Mouse (Mus musculus): ENCODE data around the gene Arhgap45.

Gene Arhgap45

GRCm38 (mm10) chr10:80016511-80016910 lies at the start of gene Arhgap45:
Gene Arhgap45 (plus strand): TSS chr10:80016653.
- no peak for DNase-seq (ENCODE audit: low spot score in 2 of 2)

- no peak for DNase-seq (ENCODE audit: low spot score in 2 of 2)
These were observed 49.5 kb upstream of the Arhgap45 start for GRCm38 (mm10) chr10:79966886-79967400.

GRCm38 (mm10) chr10:79968181-79968580 lies 48.3 kb upstream of the Arhgap45 start:
- no peak for DNase-seq (ENCODE audit: low spot score in 2 of 2)

GRCm38 (mm10) chr10:79969124-79969568 lies 47.3 kb upstream of the Arhgap45 start:
- DNase-seq (ENCODE audit: low spot score in 2 of 2) = no peak

- DNase-seq (ENCODE audit: low spot score in 2 of 2) = no peak
These were observed 45.9 kb upstream of the Arhgap45 start, which contains the start of gene Grin3b for GRCm38 (mm10) chr10:79970415-79971182. Gene Grin3b (plus strand): TSS chr10:79970715.

GRCm38 (mm10) chr10:79971183-79971497 lies 45.3 kb upstream of the Arhgap45 start:
- DNase-seq (ENCODE audit: low spot score in 2 of 2) = no peak

- no peak for DNase-seq (ENCODE audit: low spot score in 2 of 2)
These were observed 43.6 kb upstream of the Arhgap45 start for GRCm38 (mm10) chr10:79972831-79973230.

- no peak for DNase-seq (ENCODE audit: low spot score in 2 of 2)
These were observed 42.4 kb upstream of the Arhgap45 start for GRCm38 (mm10) chr10:79974087-79974486.

GRCm38 (mm10) chr10:79974668-79975067 lies 41.8 kb upstream of the Arhgap45 start:
- no peak for DNase-seq (ENCODE audit: low spot score in 2 of 2)

GRCm38 (mm10) chr10:79976071-79976721 lies 40.3 kb upstream of the Arhgap45 start:
- no peak for DNase-seq (ENCODE audit: low spot score in 2 of 2)

GRCm38 (mm10) chr10:79976722-79977107 lies 39.7 kb upstream of the Arhgap45 start:
- DNase-seq (ENCODE audit: low spot score in 2 of 2) = no peak

GRCm38 (mm10) chr10:79977324-79977723 lies 39.1 kb upstream of the Arhgap45 start:
- no peak for DNase-seq (ENCODE audit: low spot score in 2 of 2)

- no peak for DNase-seq (ENCODE audit: low spot score in 2 of 2)
These were observed 38.4 kb upstream of the Arhgap45 start for GRCm38 (mm10) chr10:79978061-79978460.

- no peak for DNase-seq (ENCODE audit: low spot score in 2 of 2)
These were observed 36.9 kb upstream of the Arhgap45 start for GRCm38 (mm10) chr10:79979401-79980155.

- DNase-seq (ENCODE audit: low spot score in 2 of 2) = no peak
These were observed 33.2 kb upstream of the Arhgap45 start for GRCm38 (mm10) chr10:79983205-79983604.

GRCm38 (mm10) chr10:79983670-79984069 lies 32.8 kb upstream of the Arhgap45 start:
- peak; percentile 56 to 71 for DNase-seq (ENCODE audit: low spot score in 2 of 2)

- peak; percentile 77 to 79 for DNase-seq (ENCODE audit: low spot score in 2 of 2)
These were observed 32.1 kb upstream of the Arhgap45 start, which contains the start of gene Tmem259 for GRCm38 (mm10) chr10:79984195-79984816. Gene Tmem259 (minus strand): TSS chr10:79984330.

GRCm38 (mm10) chr10:79984871-79985270 lies 31.6 kb upstream of the Arhgap45 start:
- peak; percentile 96 to 98 for DNase-seq (ENCODE audit: low spot score in 2 of 2)

GRCm38 (mm10) chr10:79985334-79986231 lies 30.9 kb upstream of the Arhgap45 start:
- DNase-seq (ENCODE audit: low spot score in 2 of 2) = peak; percentile 58 to 61

GRCm38 (mm10) chr10:79986232-79986878 lies 30.1 kb upstream of the Arhgap45 start:
- no peak for DNase-seq (ENCODE audit: low spot score in 2 of 2)
